Mouse (Mus musculus): ENCODE results near the gene Mrps10. TPM values are rescaled to one million over a fixed set of nuclear protein-coding genes. Genes with fewer than 3 reads are reported as not detected.
A peak's percentile ranks its signal among the peaks of the same experiment; 100 is the strongest.
"Not testable (repeated sequence)": the region's sequence is repeated elsewhere in the genome, so short reads cannot be mapped to it uniquely, and the experiment has no call there.

Mrps10 gene
- total RNA-seq, 2 experiments from 2014 or later, result 53.6 to 89.1 TPM

DNA sequence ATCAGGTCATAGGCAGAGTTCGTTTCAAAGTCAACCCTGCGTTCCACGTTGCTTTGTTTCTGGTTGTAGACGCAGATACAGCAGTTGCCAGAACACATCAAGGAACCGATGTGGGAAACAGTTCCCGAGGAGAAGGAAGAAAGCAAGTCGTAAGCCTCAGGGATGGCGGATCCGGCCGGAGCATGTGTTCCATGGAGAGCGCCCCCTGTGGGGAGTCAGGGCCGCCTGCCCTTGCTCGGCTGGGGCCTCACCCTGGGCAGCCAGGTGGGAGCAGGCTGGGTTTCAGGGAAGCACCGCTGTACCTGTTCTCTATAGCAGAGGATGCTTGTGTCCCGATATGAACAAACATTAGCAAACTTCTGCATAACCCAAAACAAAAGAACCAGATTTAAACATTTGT is 9.4 kb downstream of the Mrps10 start:
- ATAC-seq (replicated peaks; ENCODE audit: poor library complexity), result no peak

DNA sequence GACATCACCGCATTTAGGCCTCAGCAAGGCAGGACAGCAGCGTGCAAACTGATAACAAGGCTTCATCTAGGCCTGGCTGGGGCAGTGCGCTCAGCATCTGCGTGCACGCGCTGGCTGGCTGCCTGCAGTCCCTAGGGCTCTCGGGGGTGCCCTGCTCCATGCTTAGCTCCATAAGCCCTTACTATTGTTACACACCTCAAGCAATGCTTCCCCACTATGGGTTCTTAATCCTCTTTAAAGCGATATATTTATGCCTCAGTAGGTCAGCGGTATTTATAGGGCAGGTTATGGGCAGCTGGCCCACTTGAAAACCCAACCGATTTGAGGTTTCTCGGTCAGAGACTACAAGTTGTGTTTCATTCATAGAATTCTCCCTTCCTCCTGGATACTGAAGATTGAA is 13.2 kb downstream of the Mrps10 start:
- ATAC-seq (replicated peaks; ENCODE audit: poor library complexity), result no peak

DNA sequence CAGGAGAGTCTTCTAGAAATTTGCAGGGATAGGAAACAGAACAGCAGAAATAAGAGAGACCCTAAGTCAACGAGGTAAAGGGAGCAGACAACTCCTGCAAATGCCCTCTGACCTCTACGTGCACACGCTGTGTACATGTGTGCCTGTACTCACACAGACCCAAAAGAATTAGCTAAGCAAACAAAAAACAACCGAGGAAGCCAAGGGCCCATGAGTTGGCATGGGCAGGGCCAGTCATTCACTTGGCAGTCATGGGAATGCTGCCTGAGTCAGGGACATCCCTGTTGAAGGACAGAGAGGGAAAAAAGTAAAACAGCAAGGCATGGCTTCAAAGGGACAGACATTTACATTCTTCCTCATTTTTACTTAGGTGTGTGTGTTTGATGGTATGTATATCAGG is 14.6 kb downstream of the Mrps10 start:
- no peak for ATAC-seq (replicated peaks; ENCODE audit: poor library complexity)

DNA sequence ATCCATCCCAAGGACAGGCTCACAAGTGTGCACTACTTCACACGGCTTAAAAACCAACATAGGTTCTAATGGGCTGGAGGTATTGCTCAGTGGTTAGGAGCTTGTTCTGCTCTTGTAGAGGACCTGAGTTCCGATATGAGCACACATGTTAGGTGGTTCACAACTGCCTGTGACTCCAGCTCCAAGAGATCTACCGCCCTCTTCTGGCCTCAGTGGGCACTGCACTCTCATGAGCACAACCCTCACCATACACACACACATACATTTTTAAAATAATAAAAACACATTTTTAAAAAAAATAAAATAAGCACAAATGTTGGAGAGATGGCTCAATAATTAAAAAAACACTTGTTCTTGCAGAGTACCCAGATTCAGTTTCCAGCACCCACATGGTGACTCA is 15.4 kb downstream of the Mrps10 start:
- no peak for ATAC-seq (replicated peaks; ENCODE audit: poor library complexity)

DNA sequence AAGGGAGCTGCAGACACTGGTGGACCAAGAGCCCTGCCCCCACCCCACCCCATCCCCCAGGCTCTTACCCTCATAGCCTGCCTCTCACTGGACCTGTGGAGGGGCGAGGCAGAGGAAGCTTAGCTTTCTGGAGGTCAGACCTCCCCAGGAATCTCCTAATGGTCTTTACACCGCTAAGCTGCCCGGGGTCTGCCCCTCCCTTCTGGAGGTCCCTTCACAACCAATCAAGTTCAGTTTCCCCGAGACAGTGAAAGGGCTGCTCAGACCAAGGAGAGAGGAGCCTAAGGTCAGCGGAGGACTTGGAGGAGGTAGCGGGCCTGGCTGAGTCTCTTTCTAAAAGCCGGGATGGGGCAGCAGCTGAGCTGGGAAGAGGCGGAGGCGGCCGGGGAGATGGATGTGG is 16.5 kb downstream of the Mrps10 start, which contains the start of gene Guca1b:
Guca1b (plus strand) TSS at position 249 of the 400 bp plus-strand sequence.
- ATAC-seq (replicated peaks; ENCODE audit: poor library complexity), result no peak

DNA sequence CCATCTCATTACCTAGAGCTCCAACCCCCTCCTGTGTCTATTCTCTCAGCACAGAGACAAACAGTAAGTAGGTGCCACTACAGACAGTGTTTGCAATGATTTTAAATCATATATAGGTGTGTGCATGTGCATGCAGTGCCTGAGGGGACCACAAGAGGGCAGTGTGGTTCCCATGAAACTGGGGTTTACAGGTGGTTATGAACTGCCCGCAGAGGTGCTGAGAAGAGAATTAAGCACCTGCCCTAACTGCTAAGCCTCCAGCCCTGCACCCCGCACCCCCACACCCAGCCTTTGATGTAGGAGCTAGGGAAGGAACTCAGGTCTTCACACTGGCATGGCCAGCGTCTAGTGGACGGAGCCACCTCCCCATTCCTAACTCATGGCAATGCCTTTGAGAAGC is 18.0 kb downstream of the Mrps10 start:
- ATAC-seq (replicated peaks; ENCODE audit: poor library complexity), result peak; percentile 76

DNA sequence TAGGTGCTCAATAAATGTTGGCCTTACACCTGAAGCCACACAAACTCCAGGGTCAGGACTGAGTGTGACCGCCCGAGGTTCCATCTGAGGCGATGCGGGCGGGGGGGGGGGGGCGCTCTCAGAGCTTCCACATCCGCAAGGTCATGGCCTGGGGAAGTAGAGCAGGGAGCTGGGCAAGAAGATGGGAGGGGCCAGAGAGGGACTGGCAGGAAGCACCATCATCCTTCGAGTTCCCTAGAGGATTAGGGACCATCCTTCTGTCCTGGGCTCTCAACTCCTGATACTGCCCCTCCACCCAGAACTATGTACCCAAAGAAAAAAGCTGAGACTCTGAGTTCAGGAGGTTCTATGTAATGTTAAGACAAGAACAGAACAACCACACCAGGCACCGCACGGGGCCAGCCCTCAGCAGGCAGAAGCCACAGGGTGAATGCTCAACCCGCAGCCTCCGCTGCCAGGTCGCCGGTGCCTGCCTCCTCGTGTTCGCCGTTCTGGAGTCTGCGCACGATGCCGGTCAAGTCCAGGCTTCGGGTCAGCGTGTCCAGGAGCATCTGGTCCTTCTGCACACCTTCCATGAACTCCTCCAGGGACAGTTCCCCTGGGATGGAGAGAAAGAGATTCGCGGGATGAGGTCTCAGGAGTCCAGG is 25.7 kb downstream of the Mrps10 start:
- peak; percentile 48 for ATAC-seq (replicated peaks; ENCODE audit: poor library complexity)

DNA sequence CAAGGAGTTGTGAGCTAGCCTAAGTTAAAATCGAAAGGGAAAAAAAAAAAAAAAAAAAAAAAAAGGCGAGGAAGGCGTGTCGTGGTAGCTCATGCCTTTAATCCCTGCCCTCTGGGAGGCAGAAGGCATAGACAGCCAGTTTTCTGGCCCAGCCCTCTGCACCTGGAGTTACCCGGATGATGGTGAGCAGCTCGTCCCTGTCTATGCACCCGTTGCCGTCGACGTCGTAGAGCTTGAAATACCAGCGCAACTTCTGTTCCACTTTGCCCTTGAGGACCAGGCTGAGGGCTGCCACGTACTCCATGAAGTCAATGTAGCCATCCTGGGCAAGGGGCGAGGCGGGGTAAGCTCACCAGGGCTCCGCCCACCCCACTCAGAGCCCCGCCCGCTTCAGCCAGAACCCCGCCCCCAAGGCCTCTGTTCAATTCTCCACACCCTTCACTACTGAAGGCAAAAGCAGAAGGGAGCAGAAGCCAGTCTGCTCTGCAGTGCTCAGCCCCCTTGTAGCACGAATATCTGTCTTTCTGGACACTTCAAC is 26.8 kb downstream of the Mrps10 start:
- peak; percentile 93 for ATAC-seq (replicated peaks; ENCODE audit: poor library complexity)

DNA sequence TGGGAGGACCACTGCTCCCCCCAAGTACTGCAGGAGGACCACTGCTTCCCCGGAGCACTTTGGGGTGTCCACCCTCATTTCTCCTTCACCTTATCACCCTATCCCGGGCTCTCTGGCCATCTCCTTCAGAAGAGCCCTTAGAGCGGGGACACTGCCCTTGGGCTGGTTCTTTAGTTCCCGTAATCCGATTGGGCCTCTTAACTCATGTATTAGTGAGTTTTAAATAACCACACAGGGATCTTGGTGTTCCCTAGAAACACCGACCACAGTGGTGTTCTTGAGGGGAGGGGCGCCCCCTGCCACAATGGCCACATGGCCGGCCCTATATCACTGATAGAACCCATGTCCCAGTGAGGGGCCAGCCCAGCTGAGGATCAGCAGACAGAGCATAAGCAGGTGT is 30.4 kb downstream of the Mrps10 start:
- no peak for ATAC-seq (replicated peaks; ENCODE audit: poor library complexity)

DNA sequence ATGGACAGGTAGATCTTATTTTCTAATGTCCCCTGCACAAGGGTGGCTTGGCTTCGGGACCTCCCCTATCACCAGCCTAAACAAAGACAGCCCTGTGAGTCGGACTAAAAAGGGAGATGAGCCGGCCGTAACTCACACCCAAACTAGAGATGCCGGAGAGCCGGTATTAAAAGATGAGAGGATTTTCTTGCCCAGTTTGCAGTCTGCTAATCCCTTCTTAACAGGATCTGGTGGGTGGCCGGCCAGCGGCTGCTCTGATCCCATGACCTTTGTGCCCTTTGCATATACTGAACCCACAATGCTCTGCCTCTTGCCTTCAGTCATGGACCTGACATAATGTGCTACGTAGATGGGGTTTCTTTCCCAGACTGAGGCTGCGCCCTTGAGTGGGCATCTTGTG is 31.8 kb downstream of the Mrps10 start, which contains the start of gene Guca1a:
Guca1a (minus strand) TSS at position 134 of the 400 bp plus-strand sequence.
- ATAC-seq (replicated peaks; ENCODE audit: poor library complexity), result no peak

DNA sequence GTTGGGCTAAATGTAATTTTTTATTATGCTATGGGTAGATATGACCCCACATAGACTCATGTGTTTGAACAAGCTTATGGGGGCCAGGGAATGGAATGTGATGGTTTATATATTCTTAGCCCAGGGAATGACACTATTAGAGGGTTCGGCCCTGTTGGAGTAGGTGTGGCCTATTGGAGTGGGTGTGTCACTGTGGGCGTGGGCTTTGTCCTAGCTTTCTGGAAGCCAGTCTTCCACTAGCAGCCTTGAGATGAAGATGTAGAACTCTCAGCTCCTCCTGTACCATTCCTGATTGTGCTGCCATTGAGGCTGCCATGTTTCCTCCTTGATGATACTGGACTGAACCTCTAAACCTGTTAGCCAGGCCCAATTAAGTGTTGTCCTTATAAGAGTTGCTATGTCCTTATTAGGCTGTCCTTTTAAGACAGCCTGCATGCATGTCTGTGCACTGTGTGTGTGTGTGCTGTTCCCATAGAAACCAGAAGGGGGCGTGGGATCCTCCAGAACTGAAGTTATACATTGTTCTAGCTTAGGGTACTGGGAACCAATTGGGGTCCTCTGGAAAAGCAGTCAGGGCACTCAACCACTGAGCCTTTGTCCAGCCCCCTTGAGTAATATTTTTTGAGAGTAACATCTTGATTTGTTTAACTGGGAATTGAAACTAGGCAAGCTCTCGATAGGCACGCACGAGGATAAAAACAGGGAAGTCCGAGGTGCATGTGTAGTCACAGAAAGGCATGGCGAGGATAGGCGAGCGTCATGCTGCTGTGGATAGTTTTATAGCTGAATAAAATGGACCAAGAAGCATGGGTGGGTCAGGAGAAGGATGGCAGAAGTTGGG is 39.2 kb downstream of the Mrps10 start:
- ATAC-seq (replicated peaks; ENCODE audit: poor library complexity), result peak; percentile 37; the same call in 1 of the 2 replicates

DNA sequence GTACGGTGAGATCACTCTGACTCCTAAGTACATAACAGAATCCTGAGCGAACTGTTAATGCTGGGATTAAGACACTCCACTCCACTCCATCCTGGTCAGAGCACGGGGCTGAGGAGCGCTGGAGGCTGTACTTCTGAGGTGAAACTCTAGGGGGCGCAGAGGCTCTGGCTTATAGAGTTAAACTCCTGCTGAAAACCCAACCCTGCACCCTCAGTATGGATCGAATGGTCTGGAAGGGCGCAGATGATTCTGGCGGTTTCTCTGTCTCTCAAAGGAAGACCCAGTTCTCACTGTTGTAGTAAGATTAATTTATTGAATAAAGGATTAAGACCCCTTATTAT is 39.8 kb downstream of the Mrps10 start:
- peak; percentile 83 for ATAC-seq (replicated peaks; ENCODE audit: poor library complexity)

DNA sequence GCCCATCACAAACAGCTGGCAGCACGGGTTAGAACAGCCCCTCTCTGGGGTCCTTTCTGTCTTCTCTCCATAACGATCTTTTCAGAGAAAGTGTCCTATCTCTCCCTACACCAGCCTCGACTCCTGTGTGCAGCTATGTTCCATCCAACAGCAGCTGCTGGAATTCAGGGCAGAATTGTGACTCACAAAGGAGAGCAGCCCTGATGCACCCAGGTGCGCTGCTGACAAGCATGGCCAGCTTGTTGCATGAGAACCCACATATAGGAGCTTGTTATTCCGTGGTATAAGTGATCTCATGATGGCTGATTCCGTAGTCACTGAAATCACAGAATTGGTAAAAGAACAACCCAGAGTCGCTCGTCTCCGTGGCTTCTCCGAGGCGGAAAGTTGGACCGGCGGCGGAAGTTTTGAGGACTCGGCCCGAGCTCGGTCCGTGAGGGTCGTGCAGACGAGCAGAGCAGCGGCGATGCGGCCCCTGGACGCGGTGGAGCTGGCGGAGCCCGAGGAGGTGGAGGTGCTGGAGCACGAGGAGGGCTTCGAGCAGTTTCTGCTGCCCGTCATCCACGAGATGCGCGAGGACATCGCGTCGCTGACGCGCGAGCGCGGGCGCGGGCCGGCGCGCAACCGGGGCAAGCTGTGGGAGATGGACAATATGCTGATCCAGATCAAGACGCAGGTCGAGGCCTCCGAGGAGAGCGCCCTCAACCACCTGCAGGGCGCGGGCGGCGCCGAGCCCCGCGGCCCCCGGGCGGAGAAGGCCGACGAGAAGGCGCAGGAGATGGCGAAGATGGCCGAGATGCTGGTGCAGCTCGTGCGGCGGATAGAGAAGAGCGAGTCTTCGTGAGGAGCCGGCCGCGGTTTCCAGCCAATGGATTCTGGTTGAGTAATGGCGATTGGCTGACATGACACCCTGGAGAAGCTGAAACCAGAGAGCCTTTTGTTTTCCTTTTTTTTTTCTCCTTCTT is 41.5 kb downstream of the Mrps10 start:
- peak; percentile 45 for ATAC-seq (replicated peaks; ENCODE audit: poor library complexity)

DNA sequence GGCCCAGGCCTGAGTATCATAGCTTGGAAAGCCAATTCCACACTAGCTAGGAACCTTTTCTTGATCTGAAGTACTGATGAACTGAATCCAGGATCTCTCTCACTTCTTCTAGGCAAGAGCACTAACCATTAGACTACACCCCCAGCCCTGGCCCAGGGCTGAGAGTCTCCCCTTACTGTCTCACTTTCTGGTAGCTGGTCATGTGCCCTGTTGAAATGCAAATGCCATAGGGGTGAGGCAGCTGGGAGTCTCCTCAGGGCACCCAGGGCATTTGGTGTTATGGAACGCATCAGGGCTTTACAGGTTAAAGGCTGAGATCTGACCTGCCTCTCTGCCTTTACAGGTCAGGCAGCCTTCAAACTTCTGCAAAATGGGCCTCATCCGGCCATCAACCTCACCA is 51.5 kb downstream of the Mrps10 start:
- ATAC-seq (replicated peaks; ENCODE audit: poor library complexity), result no peak

DNA sequence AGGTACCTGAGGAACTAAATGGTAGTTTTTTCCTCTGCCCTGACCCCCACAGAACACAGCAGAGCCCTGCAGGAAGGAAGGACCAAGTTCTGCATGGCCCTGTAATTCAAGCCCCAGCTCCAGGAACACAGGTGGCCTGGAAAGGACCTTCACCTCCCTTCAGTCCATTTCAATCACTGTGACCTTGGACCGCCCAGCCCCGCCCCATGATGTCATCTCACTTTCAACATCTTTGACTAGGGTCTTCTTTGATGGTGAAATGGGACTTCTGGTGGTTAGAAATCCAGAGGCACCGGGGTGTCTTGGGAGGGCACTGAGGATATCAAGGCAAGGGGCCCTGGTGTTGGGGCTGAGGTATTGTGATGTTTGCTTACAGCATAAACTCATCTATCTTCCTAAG is 52.9 kb downstream of the Mrps10 start:
- no peak for ATAC-seq (replicated peaks; ENCODE audit: poor library complexity)

DNA sequence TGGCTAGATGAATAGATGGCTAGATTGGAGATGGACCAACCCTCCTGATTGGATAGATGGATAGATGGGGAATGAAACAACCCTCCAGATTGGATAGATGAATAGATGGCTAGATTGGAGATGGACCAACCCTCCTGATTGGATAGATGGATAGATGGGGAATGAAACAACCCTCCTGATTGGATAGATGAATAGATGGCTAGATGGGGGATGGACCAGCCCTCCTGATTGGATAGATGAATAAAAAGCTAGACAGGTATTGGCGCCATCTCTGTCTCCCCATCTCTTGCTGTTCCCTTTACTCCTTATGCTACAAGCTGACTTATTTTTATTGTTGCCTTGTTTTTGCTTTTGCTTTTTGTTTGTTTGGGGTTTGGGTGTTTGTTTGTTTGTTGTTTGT is 53.9 kb downstream of the Mrps10 start:
- ATAC-seq (replicated peaks; ENCODE audit: poor library complexity), result not testable (repeated sequence)

DNA sequence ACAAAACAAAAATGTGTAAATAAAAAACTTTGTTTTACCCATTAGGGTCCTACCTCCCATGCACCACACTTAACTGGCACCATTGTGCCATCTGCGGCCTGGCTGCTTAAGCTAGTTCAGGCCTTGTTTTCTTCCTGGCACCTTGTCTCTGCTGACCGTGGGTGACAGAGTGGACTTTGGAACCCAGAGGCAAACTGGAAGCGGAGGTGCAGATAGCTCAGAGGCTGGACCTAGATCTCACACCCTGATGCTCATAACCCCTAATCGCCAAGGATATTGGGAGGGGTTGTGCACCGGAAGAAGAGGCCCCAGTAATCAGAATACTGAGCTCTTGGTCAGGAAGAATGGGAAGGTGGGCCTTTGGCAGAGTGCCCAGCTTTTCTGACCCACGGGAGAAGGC is 55.5 kb downstream of the Mrps10 start:
- no peak for ATAC-seq (replicated peaks; ENCODE audit: poor library complexity)

DNA sequence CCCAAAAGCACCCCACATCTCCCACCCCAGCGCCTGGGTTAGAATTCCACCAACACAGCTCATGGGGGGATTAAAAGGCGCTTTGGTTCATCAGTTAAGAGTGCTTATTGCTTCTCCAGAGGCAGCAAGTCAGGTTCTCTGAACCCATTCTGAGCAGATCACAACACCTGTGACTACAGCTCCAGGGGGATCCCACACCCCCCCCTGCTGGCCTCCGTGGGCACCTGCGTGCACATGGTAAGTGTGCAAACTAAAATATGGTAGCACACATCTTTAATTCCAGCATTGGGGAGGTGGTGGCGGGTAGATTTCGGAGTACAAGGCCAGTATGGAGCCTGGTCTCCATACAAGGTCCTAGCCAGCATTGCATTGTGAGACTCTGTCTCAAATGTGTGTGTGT is 58.6 kb downstream of the Mrps10 start:
- peak; percentile 51; the same call in 1 of the 2 replicates for ATAC-seq (replicated peaks; ENCODE audit: poor library complexity)

DNA sequence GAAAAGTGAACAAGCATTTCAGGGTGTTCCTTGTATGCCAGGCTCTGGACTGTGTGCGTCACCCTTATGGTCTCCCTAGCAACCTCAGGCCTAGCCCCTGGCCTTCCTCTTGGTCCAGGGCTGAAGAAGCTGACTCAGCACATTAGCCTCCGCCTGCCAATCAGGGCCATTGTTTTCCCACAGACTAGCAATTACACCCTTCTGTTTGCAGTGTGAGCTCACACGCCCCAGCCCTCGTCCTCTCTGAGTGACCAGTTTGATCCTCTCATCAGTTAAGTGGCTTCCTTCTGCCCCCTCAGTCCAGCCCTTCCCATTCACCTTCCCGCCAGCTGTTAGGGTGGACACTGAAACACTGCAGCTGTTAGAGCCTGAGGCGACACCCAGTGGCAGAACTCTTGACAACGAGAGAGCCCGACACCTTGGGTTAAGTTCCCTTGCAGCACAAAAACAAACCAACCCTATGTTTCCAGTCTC is 60.2 kb downstream of the Mrps10 start:
- ATAC-seq (replicated peaks; ENCODE audit: poor library complexity), result peak; percentile 58

DNA sequence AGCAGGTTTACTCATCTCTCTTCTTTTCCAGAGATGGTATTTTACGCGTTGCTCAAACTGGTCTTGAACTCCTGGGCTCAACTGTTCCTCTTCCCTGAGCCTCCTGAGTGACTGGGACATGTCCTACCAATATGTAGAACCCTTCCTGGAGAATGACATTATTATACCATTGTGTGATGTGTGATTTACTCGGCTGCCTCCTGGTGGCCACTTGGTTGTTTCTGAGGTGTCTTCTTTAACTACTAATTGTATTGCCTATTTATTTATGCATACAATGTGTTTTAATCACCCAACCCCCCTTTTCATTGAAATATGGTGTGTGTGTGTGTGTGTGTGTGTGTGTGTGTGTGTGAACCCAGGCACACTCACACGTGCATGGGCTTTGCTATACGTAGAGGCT is 62.1 kb downstream of the Mrps10 start:
- peak; percentile 51 for ATAC-seq (replicated peaks; ENCODE audit: poor library complexity)
